Mouse (Mus musculus): Measurements from ENCODE around the gene Gm884.
A peak's percentile ranks its signal among the peaks of the same experiment; 100 is the strongest.

Gm884 gene

DNA sequence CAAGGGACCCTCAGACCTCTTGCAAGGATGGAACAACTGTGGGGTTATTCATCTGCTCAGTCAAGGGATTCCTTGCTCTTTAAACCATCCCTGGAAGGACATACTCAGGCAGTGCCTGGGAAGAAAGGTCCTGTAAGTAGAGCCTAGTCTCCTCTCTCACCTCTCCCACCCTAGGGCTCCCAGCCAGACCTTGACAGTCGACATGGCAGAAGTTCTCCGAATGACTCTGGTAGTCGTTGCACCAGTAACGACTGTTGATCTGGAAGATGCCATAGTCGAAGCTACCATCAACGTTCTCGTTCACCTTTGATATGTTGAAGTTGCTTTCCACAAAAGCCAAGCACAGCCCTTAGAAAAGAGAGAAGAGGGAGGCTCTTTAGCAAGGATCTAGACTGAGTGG, 13.9 kb upstream of the Gm884 start:
- peak; percentile 54 for DNase-seq

DNA sequence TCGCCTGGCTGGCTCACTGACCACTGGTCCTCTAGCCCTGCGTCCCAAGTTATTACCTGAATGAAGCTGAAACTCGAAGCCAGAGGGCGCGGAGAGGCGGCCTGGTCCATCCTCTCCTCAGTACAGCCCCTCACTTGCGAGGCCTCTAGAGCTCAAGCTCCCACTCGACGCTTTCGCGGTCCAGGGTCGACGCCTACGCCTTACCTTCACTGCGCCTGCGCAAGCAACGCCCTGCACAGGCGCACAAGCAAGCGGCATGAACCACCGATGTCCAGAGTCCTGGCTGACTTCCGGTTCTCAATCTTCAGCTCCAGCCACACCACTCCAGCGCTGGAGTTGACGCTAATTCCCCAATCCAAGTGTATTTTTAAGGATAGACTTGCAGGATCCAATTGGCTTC, 6.5 kb upstream of the Gm884 start:
- DNase-seq: no peak

- DNase-seq: no peak
Observed at GRCm38 (mm10) chr11:103610772-103611171, 10.2 kb downstream of the Gm884 start.

DNA sequence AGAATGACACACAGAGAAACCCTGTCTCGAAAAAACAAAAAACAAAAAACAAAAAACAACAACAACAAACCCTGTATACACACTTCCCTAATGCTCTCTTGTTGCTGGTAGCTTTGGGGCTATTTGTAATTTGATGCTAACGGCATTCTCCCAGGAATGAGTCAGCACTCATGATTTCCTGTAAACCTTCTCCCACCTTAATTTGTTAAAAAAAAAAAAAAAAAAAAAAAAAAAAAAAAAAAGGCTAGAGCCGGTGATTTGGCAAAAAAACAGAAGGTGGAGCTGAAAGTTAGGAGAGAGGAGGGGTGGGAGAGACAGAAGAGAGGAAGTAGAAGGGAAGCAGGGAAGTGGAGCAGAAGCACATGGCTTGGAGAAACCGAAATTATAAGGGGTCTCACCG, 14.3 kb downstream of the Gm884 start:
- no peak for DNase-seq

DNA sequence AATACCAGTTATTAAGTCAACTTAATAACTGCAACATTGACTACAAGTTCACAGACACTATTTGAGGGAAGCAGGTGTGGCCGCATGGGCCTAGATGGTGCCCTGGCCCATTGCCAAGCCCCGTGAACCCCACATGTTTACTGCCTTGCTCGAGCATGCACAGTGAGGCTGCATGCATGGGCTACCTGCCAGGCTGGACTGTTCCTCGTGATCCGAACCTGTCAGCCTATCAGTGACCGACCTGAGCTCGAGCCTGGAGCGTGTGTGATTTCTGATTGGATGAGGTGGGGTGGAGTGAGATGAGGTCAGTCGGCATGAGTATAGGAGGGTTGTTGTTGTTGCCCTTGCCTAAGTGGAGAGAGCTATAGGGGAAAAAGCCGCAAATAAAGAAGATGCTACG, 42.6 kb downstream of the Gm884 start:
- DNase-seq: no peak

GRCm38 (mm10) chr11:103556021-103556420, 64.9 kb downstream of the Gm884 start:
- DNase-seq: no peak

DNA sequence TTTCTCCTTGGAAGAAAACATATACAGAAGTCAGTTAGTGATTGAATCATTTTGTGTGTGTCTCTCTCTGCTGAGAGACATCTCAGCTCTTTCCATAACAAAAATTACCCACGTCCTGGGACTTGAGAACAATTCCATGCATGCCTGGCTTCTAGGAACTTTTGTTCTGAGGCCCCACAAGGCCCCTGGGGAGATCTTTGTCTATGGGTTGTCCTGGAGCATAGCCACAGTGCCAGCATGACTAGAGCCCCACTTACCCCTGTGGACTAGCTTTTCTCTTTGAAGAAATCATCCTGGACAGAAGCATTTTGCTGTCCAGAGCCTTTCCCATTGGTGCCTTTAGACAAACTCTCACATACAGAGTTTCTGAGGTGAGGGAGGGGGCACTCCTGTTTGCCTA, 86.0 kb downstream of the Gm884 start:
- peak; percentile 72 for DNase-seq

- DNase-seq: peak; percentile 54
Observed at GRCm38 (mm10) chr11:103512111-103512510, 108.8 kb downstream of the Gm884 start.

DNA sequence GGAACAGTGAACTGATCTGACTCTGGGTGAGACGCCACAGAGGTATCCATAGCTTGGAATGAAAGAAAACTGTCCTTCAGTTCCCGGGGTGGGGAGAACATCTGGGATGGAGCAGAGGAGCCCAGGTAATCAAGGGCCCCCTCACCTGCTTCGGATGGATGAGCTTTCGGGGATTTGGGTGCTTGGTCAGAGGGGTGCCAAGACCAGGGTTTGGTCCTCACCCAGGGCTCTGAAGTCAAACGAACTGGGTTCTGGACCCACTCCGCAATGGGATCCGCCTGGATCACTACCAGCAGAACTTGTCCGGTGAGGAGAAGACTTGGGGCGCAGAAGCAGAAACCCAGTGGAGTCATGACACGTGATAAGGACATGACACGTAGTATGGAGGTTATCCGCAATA, 116.4 kb downstream of the Gm884 start, which contains the start of gene Lrrc37a:
TSS of gene Lrrc37a (minus strand) at position 101 of the 400 bp plus-strand sequence.
- no peak for DNase-seq
